Mouse (Mus musculus) olfactory bulb, adult 2 months (tissue): ENCODE measurements at regions not wholly inside any gene's neighbourhood (a gene's known extent, or its start where the extent isn't known, plus 50 kb on each side); places are given as distances from the start of the nearest gene placed in this dataset.

ENCODE experiments used
- CTCF ChIP-seq: fragments of 200-500 bp; IDR thresholded peaks from 2 replicates; pipeline ENCODE4 v1.5.1; 2012; ENCODE audit warnings: low read depth, mild to moderate bottlenecking, low read length, moderate library complexity; ENCODE audit not compliant: insufficient read depth
- POLR2A ChIP-seq: fragments of 200-500 bp; IDR thresholded peaks from 2 replicates; pipeline ENCODE4 v1.6.1; 2012; ENCODE audit warnings: mild to moderate bottlenecking, low read depth, low read length, moderate library complexity; ENCODE audit not compliant: insufficient read depth

DNA sequence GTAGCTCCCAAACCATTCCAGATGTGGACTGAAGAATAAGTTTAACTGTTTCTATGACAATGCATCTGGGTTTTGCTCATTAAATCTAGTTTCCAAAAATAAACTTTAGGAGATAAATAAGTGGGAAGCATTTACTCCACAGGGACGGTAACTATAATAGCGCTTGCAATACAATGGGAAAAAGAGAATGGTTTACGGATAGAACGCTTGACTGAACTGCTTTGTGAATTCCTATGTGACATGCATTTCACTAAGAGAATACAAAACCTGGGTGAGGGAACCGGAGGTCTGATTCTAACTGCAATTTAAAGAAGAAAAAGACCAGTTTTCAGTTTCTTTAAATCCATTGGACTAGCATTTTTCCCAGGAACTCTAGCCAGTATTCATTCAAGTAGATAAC, 704.1 kb upstream of the Marcks start:
- TF ChIP-seq CTCF (no peak), POLR2A (no peak)
